Mouse (Mus musculus): ENCODE measurements around the gene Prss8. TPM values are rescaled to one million over a fixed set of nuclear protein-coding genes. Genes with fewer than 3 reads are reported as not detected.

Gene Prss8
- polyA plus RNA-seq, 1 experiment, result not detected

DNA sequence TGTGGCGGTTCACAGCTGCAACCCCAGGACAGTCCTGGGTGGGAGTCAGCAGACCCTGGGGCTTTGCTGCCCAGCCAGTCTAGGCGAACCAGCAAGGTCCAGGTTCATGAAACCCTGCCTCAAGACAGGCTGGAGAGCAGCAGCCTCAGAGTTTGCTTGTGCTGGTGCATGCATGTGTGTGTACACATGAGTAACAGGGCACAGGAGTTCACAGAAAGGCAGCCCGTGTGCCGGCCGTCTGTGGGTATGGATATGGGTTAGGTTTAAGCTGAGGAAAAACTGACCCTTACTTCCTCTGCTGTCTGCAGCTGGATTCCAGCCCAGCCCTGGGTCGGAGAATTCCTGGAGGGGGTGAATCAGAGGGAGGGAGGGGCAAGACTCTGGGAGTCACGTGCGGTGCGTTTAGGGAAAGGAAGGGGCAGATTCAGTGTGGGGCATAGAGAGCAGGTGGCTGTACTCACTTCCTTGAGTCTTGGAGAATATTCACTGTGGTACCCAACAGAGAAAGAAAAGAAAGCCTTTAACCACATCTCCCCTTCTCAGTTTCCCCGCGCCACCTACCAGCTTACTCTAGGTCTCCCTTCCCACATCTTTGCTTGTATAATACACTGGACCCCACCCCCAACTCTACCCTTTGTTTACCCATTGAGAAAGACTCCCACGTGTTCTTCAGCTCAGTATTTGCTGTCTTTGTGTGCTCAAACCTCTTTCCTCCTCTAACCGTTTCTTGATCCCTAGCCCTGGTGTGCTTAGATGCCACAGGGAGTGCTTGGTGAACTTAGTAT, 1.6 kb upstream of the Prss8 start:
- no peaks in the 10 kb centered on the region for H3K36me3 ChIP-seq (ENCODE audit: control insufficient read depth, insufficient read depth)
- H3K27me3 ChIP-seq (ENCODE audit: control insufficient read depth, insufficient read depth, insufficient read length), result no peaks in the 10 kb centered on the region
- no peaks in the 10 kb centered on the region for H3K79me3 ChIP-seq (ENCODE audit: low read depth)
- TF ChIP-seq MAX (IDR thresholded peaks at IDR 0.05), result peak; percentile 37
- TF ChIP-seq CEBPB (IDR thresholded peaks at IDR 0.05; ENCODE audit: low read depth), result no peak
- TF ChIP-seq MYOD1 (IDR thresholded peaks at IDR 0.05; ENCODE audit: control insufficient read depth, insufficient read length, low read depth), result no peak
- no peak for TF ChIP-seq FOSL1 (IDR thresholded peaks at IDR 0.05; ENCODE audit: insufficient read depth, low read length, poor library complexity, severe bottlenecking)
- TF ChIP-seq USF1 (IDR thresholded peaks at IDR 0.05; ENCODE audit: low read depth), result peak; percentile 96
- no peak for TF ChIP-seq CTCF (IDR thresholded peaks at IDR 0.05; ENCODE audit: control insufficient read depth, insufficient read depth, insufficient read length)
- no peak for TF ChIP-seq MYOG (IDR thresholded peaks at IDR 0.05; ENCODE audit: control insufficient read depth, extremely low read depth, insufficient read length)
- H3ac ChIP-seq (ENCODE audit: control insufficient read depth, insufficient read length, low read depth), result no peak overlapping the region
- H3K79me2 ChIP-seq (ENCODE audit: control insufficient read depth, insufficient read depth), result no peaks in the 10 kb centered on the region
- H3K4me3 ChIP-seq (ENCODE audit: insufficient read depth, poor library complexity, severe bottlenecking), result no peak overlapping the region

DNA sequence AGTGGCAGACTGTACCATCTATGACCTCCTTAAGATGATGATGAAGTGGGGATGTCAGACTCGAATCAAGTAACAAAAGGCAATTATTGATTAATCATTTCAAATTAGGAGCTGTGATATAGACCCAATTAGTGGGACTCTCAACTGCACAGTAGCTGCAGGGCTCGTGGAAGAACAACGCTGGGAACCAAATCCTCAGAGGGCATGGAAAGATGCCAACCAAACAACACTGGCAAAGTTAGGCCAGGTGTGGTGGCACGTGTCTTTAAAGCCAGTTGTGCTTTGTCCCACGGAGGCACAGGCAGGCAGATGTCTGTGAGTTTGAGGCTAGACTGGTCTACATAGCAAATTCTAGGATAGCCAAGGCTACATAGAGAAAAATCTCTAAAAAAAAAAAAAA, 732 bp upstream of the Prss8 start:
- H3K79me3 ChIP-seq (ENCODE audit: low read depth), result no peaks in the 10 kb centered on the region
- no peaks in the 10 kb centered on the region for H3K79me2 ChIP-seq (ENCODE audit: control insufficient read depth, insufficient read depth)
- no peak overlapping the region for H3ac ChIP-seq (ENCODE audit: control insufficient read depth, insufficient read length, low read depth)
- no peak for TF ChIP-seq MAX (IDR thresholded peaks at IDR 0.05)
- no peak for TF ChIP-seq MYOD1 (IDR thresholded peaks at IDR 0.05; ENCODE audit: control insufficient read depth, insufficient read length, low read depth)
- no peak for TF ChIP-seq USF1 (IDR thresholded peaks at IDR 0.05; ENCODE audit: low read depth)
- TF ChIP-seq CEBPB (IDR thresholded peaks at IDR 0.05; ENCODE audit: low read depth), result no peak
- TF ChIP-seq MYOG (IDR thresholded peaks at IDR 0.05; ENCODE audit: control insufficient read depth, extremely low read depth, insufficient read length), result no peak
- TF ChIP-seq CTCF (IDR thresholded peaks at IDR 0.05; ENCODE audit: control insufficient read depth, insufficient read depth, insufficient read length), result no peak
- TF ChIP-seq FOSL1 (IDR thresholded peaks at IDR 0.05; ENCODE audit: insufficient read depth, low read length, poor library complexity, severe bottlenecking), result no peak
- no peaks in the 10 kb centered on the region for H3K27me3 ChIP-seq (ENCODE audit: control insufficient read depth, insufficient read depth, insufficient read length)
- H3K4me3 ChIP-seq (ENCODE audit: insufficient read depth, poor library complexity, severe bottlenecking), result no peak overlapping the region
- no peaks in the 10 kb centered on the region for H3K36me3 ChIP-seq (ENCODE audit: control insufficient read depth, insufficient read depth)

DNA sequence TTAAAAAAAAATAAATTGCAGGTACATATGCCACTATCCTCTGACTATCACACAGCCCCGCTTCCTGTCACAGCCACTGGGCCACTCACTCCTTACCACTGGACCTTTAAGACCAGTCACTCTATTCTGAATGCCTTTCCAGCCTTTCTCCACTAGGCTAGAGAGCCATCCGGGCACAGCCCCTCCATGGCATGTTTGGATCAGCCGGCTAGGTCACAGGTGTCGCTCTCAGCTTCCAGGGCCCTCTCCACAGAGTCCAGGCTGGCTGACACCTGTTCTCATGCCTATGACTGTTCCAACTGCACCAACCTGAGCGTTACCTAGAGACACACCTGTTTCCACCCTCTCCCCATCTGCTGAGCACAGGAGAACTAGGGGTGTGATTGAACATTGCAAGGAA, 1.3 kb downstream of the Prss8 start:
- no peak overlapping the region for H3K4me3 ChIP-seq (ENCODE audit: insufficient read depth, poor library complexity, severe bottlenecking)
- no peaks in the 10 kb centered on the region for H3K79me3 ChIP-seq (ENCODE audit: low read depth)
- no peak overlapping the region for H3ac ChIP-seq (ENCODE audit: control insufficient read depth, insufficient read length, low read depth)
- H3K79me2 ChIP-seq (ENCODE audit: control insufficient read depth, insufficient read depth), result no peaks in the 10 kb centered on the region
- H3K27me3 ChIP-seq (ENCODE audit: control insufficient read depth, insufficient read depth, insufficient read length), result no peaks in the 10 kb centered on the region
- no peaks in the 10 kb centered on the region for H3K36me3 ChIP-seq (ENCODE audit: control insufficient read depth, insufficient read depth)
- no peak for TF ChIP-seq CEBPB (IDR thresholded peaks at IDR 0.05; ENCODE audit: low read depth)
- TF ChIP-seq MAX (IDR thresholded peaks at IDR 0.05), result no peak
- no peak for TF ChIP-seq MYOG (IDR thresholded peaks at IDR 0.05; ENCODE audit: control insufficient read depth, extremely low read depth, insufficient read length)
- TF ChIP-seq MYOD1 (IDR thresholded peaks at IDR 0.05; ENCODE audit: control insufficient read depth, insufficient read length, low read depth), result no peak
- TF ChIP-seq USF1 (IDR thresholded peaks at IDR 0.05; ENCODE audit: low read depth), result no peak

DNA sequence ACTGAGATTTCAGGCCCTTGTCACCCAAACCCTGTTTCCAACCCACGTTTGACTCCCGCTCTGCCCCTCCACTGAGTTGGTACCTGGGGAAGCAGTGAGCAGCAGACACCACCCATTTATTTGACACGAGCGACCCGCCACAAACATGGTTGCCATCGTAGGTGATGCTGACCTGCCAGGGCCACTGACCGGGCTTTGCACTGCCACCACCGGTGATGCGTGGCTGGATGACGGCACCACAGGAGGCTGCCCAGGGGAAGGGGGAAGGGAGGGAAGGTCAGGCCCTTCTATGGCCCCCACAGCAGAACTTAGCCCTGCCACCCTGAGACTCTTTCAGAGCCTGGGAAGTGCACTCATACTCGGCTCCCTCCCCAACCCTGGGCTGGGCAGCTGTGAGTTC, 2.2 kb downstream of the Prss8 start:
- H3K36me3 ChIP-seq (ENCODE audit: control insufficient read depth, insufficient read depth), result no peaks in the 10 kb centered on the region
- no peaks in the 10 kb centered on the region for H3K79me3 ChIP-seq (ENCODE audit: low read depth)
- no peaks in the 10 kb centered on the region for H3K27me3 ChIP-seq (ENCODE audit: control insufficient read depth, insufficient read depth, insufficient read length)
- TF ChIP-seq CTCF (IDR thresholded peaks at IDR 0.05; ENCODE audit: control insufficient read depth, insufficient read depth, insufficient read length) (no peak), MAX (IDR thresholded peaks at IDR 0.05) (no peak), USF1 (IDR thresholded peaks at IDR 0.05; ENCODE audit: low read depth) (no peak), FOSL1 (IDR thresholded peaks at IDR 0.05; ENCODE audit: insufficient read depth, low read length, poor library complexity, severe bottlenecking) (no peak), CEBPB (IDR thresholded peaks at IDR 0.05; ENCODE audit: low read depth) (no peak), MYOD1 (IDR thresholded peaks at IDR 0.05; ENCODE audit: control insufficient read depth, insufficient read length, low read depth) (no peak), MYOG (IDR thresholded peaks at IDR 0.05; ENCODE audit: control insufficient read depth, extremely low read depth, insufficient read length) (no peak)
- H3ac ChIP-seq (ENCODE audit: control insufficient read depth, insufficient read length, low read depth), result no peak overlapping the region
- H3K79me2 ChIP-seq (ENCODE audit: control insufficient read depth, insufficient read depth), result no peaks in the 10 kb centered on the region
- no peak overlapping the region for H3K4me3 ChIP-seq (ENCODE audit: insufficient read depth, poor library complexity, severe bottlenecking)

DNA sequence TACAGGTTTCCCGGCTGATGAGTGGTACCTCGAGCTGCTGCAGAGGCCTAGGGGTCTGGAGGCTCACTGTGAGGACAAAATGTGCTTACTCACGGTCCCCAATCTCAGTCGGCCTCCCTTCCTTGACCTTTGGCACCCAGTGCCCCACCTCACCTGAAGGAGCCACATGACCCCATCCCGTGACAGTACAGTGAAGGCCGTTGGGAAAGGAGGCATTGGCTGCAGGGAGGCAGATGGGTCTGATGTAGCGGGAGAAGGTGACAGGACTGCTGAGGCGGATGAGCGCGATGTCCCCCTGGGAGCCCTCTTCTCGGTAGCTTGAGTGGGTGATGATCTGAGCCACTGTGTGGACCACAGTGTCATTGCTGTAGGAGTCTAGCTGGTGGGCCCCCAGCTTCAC, 3.1 kb downstream of the Prss8 start:
- Histone ChIP-seq H3ac (ENCODE audit: control insufficient read depth, insufficient read length, low read depth) (no peak overlapping the region), H3K36me3 (ENCODE audit: control insufficient read depth, insufficient read depth) (no peaks in the 10 kb centered on the region), H3K79me3 (ENCODE audit: low read depth) (no peaks in the 10 kb centered on the region), H3K4me3 (ENCODE audit: insufficient read depth, poor library complexity, severe bottlenecking) (no peak overlapping the region), H3K79me2 (ENCODE audit: control insufficient read depth, insufficient read depth) (no peaks in the 10 kb centered on the region), H3K27me3 (ENCODE audit: control insufficient read depth, insufficient read depth, insufficient read length) (no peaks in the 10 kb centered on the region)
- no peak for TF ChIP-seq CEBPB (IDR thresholded peaks at IDR 0.05; ENCODE audit: low read depth)

DNA sequence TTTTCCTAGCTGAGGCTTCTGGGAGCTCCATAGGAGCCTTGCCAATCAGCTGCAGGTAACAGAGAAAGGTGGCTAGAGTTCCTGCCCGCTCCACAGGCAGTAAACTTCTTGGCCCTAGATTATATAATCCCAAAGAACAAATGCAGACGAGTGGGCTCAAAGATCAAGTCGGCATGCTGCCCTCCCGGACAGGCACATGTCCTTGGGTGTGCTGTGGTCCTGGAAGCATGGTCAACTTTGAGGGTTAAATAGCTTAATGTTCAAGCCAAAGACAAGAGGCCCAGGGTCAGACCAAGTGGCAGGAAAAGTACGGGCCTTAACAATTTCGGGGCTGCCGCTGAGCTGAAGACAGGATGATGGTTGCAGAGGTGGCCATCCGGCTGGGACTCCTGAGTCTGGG, 3.8 kb downstream of the Prss8 start:
- Histone ChIP-seq H3K36me3 (ENCODE audit: control insufficient read depth, insufficient read depth) (no peaks in the 10 kb centered on the region), H3K4me3 (ENCODE audit: insufficient read depth, poor library complexity, severe bottlenecking) (no peak overlapping the region), H3K27me3 (ENCODE audit: control insufficient read depth, insufficient read depth, insufficient read length) (no peaks in the 10 kb centered on the region), H3K79me2 (ENCODE audit: control insufficient read depth, insufficient read depth) (no peaks in the 10 kb centered on the region), H3K79me3 (ENCODE audit: low read depth) (no peaks in the 10 kb centered on the region), H3ac (ENCODE audit: control insufficient read depth, insufficient read length, low read depth) (no peak overlapping the region)
- TF ChIP-seq MAX (IDR thresholded peaks at IDR 0.05) (no peak), USF1 (IDR thresholded peaks at IDR 0.05; ENCODE audit: low read depth) (no peak), FOSL1 (IDR thresholded peaks at IDR 0.05; ENCODE audit: insufficient read depth, low read length, poor library complexity, severe bottlenecking) (no peak), CTCF (IDR thresholded peaks at IDR 0.05; ENCODE audit: control insufficient read depth, insufficient read depth, insufficient read length) (no peak), MYOG (IDR thresholded peaks at IDR 0.05; ENCODE audit: control insufficient read depth, extremely low read depth, insufficient read length) (no peak), MYOD1 (IDR thresholded peaks at IDR 0.05; ENCODE audit: control insufficient read depth, insufficient read length, low read depth) (no peak), CEBPB (IDR thresholded peaks at IDR 0.05; ENCODE audit: low read depth) (no peak)
